Mouse (Mus musculus) lung, postnatal 0 days (tissue): ENCODE measurements around the gene Olfr1406. TPM values are rescaled to one million over a fixed set of nuclear protein-coding genes. Genes with fewer than 3 reads are reported as not detected.

Source experiments
- ATAC-seq: fragments of 200-750 bp; cut with Nextera tagmentation; 2 replicates; pipeline ENCODE4 v1.8.0; 2017; ENCODE audit warnings: moderate library complexity
- DNase-seq: peaks from one replicate; pipeline ENCODE4 v3.0.0-alpha.2; 2016; ENCODE audit warnings: low spot score
- H3K27ac ChIP-seq: fragments of 300-500 bp; sonication (generic); 2 replicates; pipeline ENCODE4 v1.5.1; 2014; ENCODE audit warnings: antibody characterized with exemption, mild to moderate bottlenecking, low read length, mixed read lengths
- H3K27me3 ChIP-seq: fragments of 300-500 bp; sonication (generic); replicated peaks from 2 replicates; pipeline ENCODE4 v1.6.1; 2014; ENCODE audit warnings: low read length, mixed read lengths; ENCODE audit not compliant: insufficient read depth
- H3K36me3 ChIP-seq: fragments of 300-500 bp; sonication (generic); 2 replicates; pipeline ENCODE4 v1.6.1; 2014; ENCODE audit warnings: low read length, mixed read lengths; ENCODE audit not compliant: insufficient read depth
- H3K4me1 ChIP-seq: fragments of 300-500 bp; sonication (generic); 2 replicates; pipeline ENCODE4 v1.6.1; 2014; ENCODE audit warnings: antibody characterized with exemption, low read depth, low read length, mixed read lengths; ENCODE audit not compliant: insufficient read depth
- H3K4me2 ChIP-seq: fragments of 300-500 bp; sonication (generic); replicated peaks from 2 replicates; pipeline ENCODE4 v1.6.1; 2014; ENCODE audit warnings: low read depth, mild to moderate bottlenecking, low read length, moderate library complexity, mixed read lengths
- H3K4me3 ChIP-seq: fragments of 300-500 bp; sonication (generic); 2 replicates; pipeline ENCODE4 v1.5.1; 2014; ENCODE audit warnings: low read depth, low read length
- H3K9ac ChIP-seq: fragments of 300-500 bp; sonication (generic); replicated peaks from 2 replicates; pipeline ENCODE4 v1.6.1; 2014; ENCODE audit warnings: low read depth, mild to moderate bottlenecking
- H3K9me3 ChIP-seq: fragments of 300-500 bp; sonication (generic); 2 replicates; pipeline ENCODE4 v1.6.1; 2016; ENCODE audit warnings: low read length, mixed read lengths
- CTCF ChIP-seq: IDR thresholded peaks from 2 replicates; pipeline ENCODE4 v1.5.1; 2016; ENCODE audit warnings: antibody characterized with exemption, mild to moderate bottlenecking
- EP300 ChIP-seq: IDR thresholded peaks from 2 replicates; pipeline ENCODE4 v1.6.1; 2016; ENCODE audit warnings: antibody characterized with exemption, mild to moderate bottlenecking, control low read depth
- WGBS: fragments of 180-500 bp; shearing (Covaris S2); extraction: QIAGEN DNeasy Blood & Tissue Kit; methylation state at CpG from one replicate; pipeline ENCODE4 v1.1.7; 2014; 5-methylcytosine and 5-hydroxymethylcytosine counted together
- polyA plus RNA-seq: library from polyadenylated mRNA; unstranded; fragments of >200 nt; fragmentation: Nextera tagmentation; extraction: Ambion mirVana; gene quantifications from 2 replicates; pipeline ENCODE4 v1.2.1, GENCODE M21; 2015

The Olfr1406 gene
- polyA plus RNA-seq, 1 experiment from 2014 or later = not detected

GRCm38 (mm10) chr1:173192059-173192458 lies 1.6 kb upstream of the Olfr1406 start:
- no peak for DNase-seq
- no peak for TF ChIP-seq EP300
- no peak for TF ChIP-seq CTCF
- 46% methylated on average over 3 of the region's 3 CpGs for WGBS
- H3K36me3 ChIP-seq = no peaks in the 10 kb centered on the region
- H3K9me3 ChIP-seq = no peaks in the 10 kb centered on the region
- no peak overlapping the region for H3K9ac ChIP-seq
- no peaks in the 10 kb centered on the region for H3K4me1 ChIP-seq
- H3K4me3 ChIP-seq = no peak overlapping the region
- H3K27ac ChIP-seq = no peak overlapping the region
- ATAC-seq = no peak
- H3K4me2 ChIP-seq = no peak overlapping the region
- H3K27me3 ChIP-seq = no peaks in the 10 kb centered on the region

- no peak overlapping the region for H3K27ac ChIP-seq
- H3K9me3 ChIP-seq = no peaks in the 10 kb centered on the region
- DNase-seq = no peak
- ATAC-seq = no peak
- no peaks in the 10 kb centered on the region for H3K4me1 ChIP-seq
- no peaks in the 10 kb centered on the region for H3K36me3 ChIP-seq
- H3K27me3 ChIP-seq = no peaks in the 10 kb centered on the region
- H3K4me2 ChIP-seq = no peak overlapping the region
- TF ChIP-seq EP300 = no peak
- no peak for TF ChIP-seq CTCF
- H3K4me3 ChIP-seq = no peak overlapping the region
- no peak overlapping the region for H3K9ac ChIP-seq
Measured at GRCm38 (mm10) chr1:173174154-173174842, 16.1 kb downstream of the Olfr1406 start.

- Histone ChIP-seq H3K4me2 (no peak within 1 kb of the TSS), H3K4me3 (no peak within 1 kb of the TSS), H3K27ac (no peak within 1 kb of the TSS), H3K36me3 (no peaks in the 10 kb centered on the region), H3K4me1 (no peaks in the 10 kb centered on the region), H3K27me3 (no peaks in the 10 kb centered on the region), H3K9ac (no peak within 1 kb of the TSS), H3K9me3 (no peaks in the 10 kb centered on the region)
- DNase-seq (no peak), ATAC-seq (no peak)
- 60% methylated on average over 2 of the region's 2 CpGs for WGBS
- no peak for TF ChIP-seq EP300
Measured at GRCm38 (mm10) chr1:173137274-173137673, 53.2 kb downstream of the Olfr1406 start, which contains the start of gene Olfr1408. Olfr1408 (minus strand) TSS chr1:173137374.

Other genes starting within 250 kb of the Olfr1406 start
- not detected in 2 replicates for gene Olfr16, start 240.2 kb downstream of the Olfr1406 start, polyA plus RNA-seq
- gene Olfr1408, start 53.3 kb downstream of the Olfr1406 start, polyA plus RNA-seq = not detected in 2 replicates
- gene Olfr218, start 7.2 kb upstream of the Olfr1406 start, polyA plus RNA-seq = not detected in 2 replicates
- gene Olfr1404, start 21.8 kb upstream of the Olfr1406 start, polyA plus RNA-seq = not detected in 2 replicates
- 0.31 and 0.32 TPM in 2 replicates for gene Fcer1a, start 36.6 kb upstream of the Olfr1406 start, polyA plus RNA-seq
- gene Olfr418, start 75.4 kb upstream of the Olfr1406 start, polyA plus RNA-seq = not detected in 2 replicates
- not detected in 2 replicates for gene Mptx2, start 87.1 kb upstream of the Olfr1406 start, polyA plus RNA-seq
- 0.36 and 0.70 TPM in 2 replicates for gene Ackr1, start 143.1 kb upstream of the Olfr1406 start, polyA plus RNA-seq
- gene Aim2, start 160.2 kb upstream of the Olfr1406 start, polyA plus RNA-seq = 2.1 and 3.4 TPM in 2 replicates
- 0.26 and 0.39 TPM in 2 replicates for gene Cadm3, start 177.1 kb upstream of the Olfr1406 start, polyA plus RNA-seq